Mouse (Mus musculus) heart, adult 9 months (tissue): ENCODE data around the gene Ankrd36.
"Not testable (repeated sequence)": the region's sequence is repeated elsewhere in the genome, so short reads cannot be mapped to it uniquely, and the experiment has no call there.

ENCODE experiments used
- DNase-seq, 2 experiments: peaks; one replicate each; pipeline ENCODE4 v3.0.0; 2022; ENCODE audit warnings: low spot score in 2 of 2

Gene Ankrd36

DNA sequence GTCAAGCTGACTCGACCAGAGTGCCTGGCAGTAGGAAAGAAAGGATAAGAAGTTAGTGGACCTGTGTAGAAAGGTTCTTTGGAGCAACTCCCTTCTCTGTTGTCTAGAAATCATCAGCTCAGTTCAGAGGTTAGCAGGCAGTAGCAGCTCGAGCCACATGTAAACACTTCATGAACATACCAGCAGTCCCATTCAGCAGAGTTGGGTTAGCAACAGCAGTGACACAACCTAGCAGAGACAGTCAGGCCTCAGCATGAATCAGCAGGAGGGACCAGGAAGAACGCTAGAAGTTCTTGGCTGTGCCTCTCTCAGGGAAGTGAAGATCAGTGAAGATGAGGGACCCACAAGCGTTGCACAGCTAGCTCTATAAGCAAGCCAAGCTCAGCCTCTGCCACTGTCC is 24.0 kb upstream of the Ankrd36 start:
- DNase-seq = no peak

- DNase-seq = no peak
Observed at GRCm38 (mm10) chr11:5546693-5547092, 22.8 kb upstream of the Ankrd36 start.

GRCm38 (mm10) chr11:5551430-5551829 is 18.1 kb upstream of the Ankrd36 start:
- DNase-seq = no peak

DNA sequence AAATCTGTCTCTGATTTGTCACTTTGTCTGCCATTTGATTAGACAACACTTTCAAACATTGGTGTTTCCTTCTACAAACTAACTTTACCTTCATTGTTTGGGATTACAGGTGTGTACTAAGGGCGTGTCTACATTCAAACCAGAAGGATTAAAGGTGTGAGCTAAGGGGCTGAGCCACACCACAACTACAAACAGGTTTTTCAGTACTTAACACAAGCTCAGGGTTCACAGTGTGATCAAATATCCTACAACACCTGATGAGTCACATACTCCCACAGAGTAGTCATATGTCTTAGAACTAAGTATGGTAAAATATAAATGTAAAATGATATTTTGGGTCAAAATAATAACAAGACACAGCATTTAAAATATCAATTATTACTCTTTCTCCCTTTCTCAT is 17.6 kb upstream of the Ankrd36 start:
- DNase-seq = no peak

DNA sequence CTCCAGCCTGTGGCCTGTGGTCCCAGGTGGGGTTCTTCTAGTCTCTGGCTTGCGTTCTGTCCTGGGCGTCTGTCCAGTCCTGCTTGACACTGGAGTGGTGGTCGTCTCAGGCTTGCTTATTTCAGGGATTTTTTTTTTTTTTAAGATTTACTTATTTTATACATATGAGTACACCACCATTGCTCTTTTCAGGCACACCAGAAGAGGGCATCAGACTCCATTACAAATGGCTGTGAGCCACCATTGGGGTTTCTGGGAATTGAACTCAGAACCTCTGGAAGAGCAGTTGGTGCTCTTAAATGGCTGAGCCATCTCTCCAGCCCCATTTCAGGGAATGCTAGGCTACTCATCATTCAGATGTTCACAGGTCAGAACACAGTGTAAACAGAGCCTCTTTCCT is 9.2 kb upstream of the Ankrd36 start:
- DNase-seq = no peak

DNA sequence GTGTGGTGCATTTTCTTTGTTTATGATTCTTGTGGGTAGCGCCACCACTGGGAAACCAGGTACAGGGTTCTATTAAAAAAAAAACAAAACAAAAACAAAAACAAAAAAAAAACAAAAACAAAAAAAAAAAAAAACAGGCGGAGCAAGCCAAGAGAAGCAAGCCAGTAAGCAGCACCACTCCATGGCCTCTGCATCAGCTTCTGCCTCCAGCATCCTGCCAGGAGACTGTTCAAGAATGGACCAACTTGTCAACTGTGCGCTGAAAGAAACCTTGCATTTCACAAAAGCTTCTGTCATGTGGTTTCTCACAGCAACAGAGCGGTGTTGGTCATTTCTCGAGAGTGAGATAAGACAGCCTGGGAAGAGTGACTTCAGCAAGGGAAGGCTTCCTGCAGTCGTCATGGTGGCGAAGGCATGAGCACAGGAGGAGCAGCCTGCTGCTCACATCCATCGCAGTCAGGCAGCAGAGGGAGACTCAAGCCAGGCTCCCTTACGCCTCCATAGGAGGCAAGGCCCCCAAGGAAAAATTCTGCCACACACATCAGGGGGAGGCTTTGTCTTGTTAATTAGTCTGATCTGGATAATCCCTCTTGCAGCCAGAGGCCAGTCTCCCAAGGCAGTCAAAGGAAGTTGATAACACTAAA is 6.7 kb upstream of the Ankrd36 start:
- DNase-seq = no peak

GRCm38 (mm10) chr11:5563898-5564297 is 5.6 kb upstream of the Ankrd36 start:
- no peak for DNase-seq

- DNase-seq = no peak
Observed at GRCm38 (mm10) chr11:5565596-5565995, 3.9 kb upstream of the Ankrd36 start.

- DNase-seq = no peak
Observed at GRCm38 (mm10) chr11:5566506-5566905, 3.0 kb upstream of the Ankrd36 start.

DNA sequence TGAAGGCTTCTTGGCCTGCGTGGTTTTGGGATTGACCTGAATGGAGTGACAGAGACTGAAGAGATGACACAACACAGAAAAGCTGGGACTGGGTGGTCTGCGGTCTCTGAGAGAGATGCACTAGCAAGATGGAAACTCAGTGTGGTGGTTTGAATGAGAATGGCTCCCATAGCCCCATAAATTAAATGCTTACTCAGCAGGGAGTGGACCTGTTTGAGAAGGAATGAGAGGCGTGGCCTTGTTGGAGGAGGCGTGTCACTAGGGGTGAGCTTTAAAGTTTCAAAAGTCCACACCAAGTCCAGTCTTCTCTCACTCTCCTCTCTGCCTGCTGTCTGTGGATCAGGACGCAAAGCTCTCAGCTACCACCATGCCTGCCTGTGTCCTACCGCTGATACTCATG is 1.8 kb upstream of the Ankrd36 start:
- DNase-seq = no peak

- DNase-seq = no peak
Observed at GRCm38 (mm10) chr11:5568082-5568481, 1.4 kb upstream of the Ankrd36 start.

DNA sequence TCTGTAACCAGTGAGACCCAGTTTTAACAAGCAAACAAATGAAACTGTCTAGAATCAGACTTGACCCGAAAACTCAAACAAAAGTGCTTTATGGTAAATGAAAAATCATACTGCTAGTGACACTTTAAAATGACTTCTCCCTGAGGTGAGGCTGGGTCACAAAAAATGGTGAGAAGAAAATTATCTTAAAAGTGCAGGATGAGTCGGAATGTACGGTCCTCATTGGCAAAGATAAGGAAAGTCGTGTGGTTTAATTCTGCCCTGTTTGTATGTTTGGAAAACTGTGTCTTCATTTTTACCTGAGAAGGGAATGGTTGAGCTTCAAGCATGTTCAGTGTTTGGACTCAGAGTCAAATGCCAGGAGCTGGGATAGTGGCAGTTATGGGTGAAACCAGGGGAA is 2.4 kb downstream of the Ankrd36 start:
- no peak for DNase-seq

GRCm38 (mm10) chr11:5573821-5574220 is 4.3 kb downstream of the Ankrd36 start:
- DNase-seq = no peak

- no peak for DNase-seq
Observed at GRCm38 (mm10) chr11:5575046-5575445, 5.6 kb downstream of the Ankrd36 start.

GRCm38 (mm10) chr11:5592336-5592735 is 22.9 kb downstream of the Ankrd36 start:
- DNase-seq = peak in 1 of 2 experiments; percentile 19

DNA sequence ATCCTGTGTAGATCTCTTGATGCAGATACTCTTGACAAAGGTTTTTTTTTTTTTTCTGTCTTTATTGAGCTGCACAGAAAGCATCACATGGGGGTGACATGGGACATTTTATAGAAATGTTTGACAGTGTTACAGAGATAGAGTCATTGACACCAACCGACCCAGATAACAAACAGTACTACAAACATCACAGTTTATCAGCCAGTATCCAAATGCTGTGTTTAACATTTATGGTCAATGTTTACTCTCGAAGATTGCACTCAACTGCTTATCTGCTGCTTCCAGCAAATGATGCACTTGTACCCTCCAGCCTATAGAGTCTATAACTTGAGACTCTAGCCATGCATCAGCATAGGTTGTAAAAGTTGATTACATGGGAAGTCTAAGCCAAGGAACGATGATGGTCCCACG is 25.9 kb downstream of the Ankrd36 start:
- no peak for DNase-seq

DNA sequence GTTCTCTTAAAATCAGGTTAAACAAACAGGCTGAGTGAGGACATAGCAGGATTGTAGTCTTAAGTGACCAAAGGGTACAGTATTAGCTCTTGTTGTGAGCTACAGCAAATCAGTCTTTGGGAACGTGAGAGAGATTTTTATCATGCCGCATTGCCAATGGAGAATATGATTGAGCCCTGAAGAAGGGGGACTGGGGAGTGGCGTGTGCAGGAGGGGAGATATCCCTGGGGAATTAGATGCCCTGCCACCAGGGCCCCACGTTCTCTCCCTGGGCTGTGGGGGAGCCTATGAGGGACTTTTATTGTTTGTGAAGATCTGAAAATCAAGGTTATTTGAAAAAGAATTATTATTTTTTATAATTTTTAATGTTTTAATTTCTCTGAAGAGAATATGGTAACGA is 26.3 kb downstream of the Ankrd36 start:
- DNase-seq = no peak

- DNase-seq = peak; percentile 8 to 11
Observed at GRCm38 (mm10) chr11:5596756-5597155, 27.3 kb downstream of the Ankrd36 start.

- DNase-seq = no peak
Observed at GRCm38 (mm10) chr11:5605421-5605820, 35.9 kb downstream of the Ankrd36 start.

DNA sequence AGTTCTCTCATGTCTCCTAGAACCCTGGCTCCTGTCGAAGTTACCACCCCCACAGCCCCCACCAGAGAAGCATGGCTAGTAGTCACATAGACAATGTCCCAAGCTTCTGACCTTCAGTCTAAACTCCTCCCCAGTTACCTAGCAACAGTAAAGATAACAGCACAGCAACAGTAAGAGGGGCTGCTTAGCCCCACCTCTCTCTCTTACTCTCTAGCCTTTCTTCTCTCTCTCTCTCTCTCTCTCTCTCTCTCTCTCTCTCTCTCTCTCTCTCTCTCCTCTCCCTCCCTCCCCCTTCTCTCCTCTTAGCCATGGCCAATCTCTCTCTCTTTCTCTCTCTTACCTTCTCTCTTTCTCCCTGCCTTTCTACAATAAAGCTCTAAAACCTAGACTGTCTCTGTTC is 42.4 kb downstream of the Ankrd36 start:
- DNase-seq = not testable (repeated sequence)

GRCm38 (mm10) chr11:5614453-5614852 is 45.0 kb downstream of the Ankrd36 start:
- peak; percentile 4 to 23 for DNase-seq

DNA sequence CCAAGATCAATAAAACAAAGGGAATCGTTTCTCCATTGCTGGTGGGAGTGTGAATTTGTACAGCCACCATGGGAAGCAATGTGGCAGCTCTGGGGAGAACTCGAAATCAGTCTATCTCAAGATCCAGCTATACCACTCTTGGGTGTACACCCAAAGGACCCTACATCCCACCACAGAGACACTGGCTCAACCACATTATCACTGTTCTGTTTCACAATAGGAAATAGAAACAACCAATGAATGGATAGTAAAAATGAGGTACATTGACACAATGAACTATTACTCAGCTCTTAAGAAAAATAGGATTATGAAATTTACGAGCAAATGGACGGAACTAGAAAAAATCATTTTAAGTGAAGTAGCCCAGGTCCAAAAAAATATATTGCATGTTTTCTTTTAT is 55.6 kb downstream of the Ankrd36 start:
- no peak for DNase-seq

DNA sequence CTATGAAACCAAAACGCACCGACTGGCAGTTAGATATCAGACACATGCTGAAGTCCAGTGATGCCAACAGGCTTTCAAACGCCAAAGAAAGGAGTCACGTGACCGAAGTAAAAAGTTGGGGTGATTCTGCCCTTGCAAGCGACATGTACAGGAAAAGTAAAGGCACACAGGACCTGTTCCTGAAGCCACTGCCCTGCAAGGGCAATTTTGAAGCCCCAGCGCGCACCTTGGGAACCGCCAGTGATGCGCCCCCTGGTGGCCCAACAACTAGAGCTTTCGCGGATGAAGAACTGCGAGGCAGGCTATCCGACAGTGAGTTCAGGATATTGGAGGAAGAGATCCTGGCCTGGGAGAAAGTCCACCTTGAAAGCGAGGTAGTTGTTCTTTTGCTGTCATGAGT is 59.5 kb downstream of the Ankrd36 start:
- DNase-seq = peak; percentile 25 to 54

GRCm38 (mm10) chr11:5643085-5643484 is 73.6 kb downstream of the Ankrd36 start:
- DNase-seq = no peak
